Mouse (Mus musculus) forebrain, embryonic 14.5 days (tissue): ENCODE measurements around the gene Chil5. TPM values are rescaled to one million over a fixed set of nuclear protein-coding genes. Genes with fewer than 3 reads are reported as not detected.
A peak's percentile ranks its signal among the peaks of the same experiment; 100 is the strongest.
"Not testable (repeated sequence)": the region's sequence is repeated elsewhere in the genome, so short reads cannot be mapped to it uniquely, and the experiment has no call there.

Experiments used
- ATAC-seq: fragments of 200-750 bp; cut with Nextera tagmentation; 2 replicates; pipeline ENCODE4 v1.8.0; 2017; ENCODE audit warnings: mild to moderate bottlenecking, moderate library complexity
- DNase-seq: peaks from one replicate; pipeline ENCODE4 v3.0.0-alpha.2; 2015; ENCODE audit warnings: low spot score
- H3K27ac ChIP-seq: fragments of 300-500 bp; sonication (generic); 2 replicates; pipeline ENCODE4 v1.5.1; 2014; ENCODE audit warnings: low read depth, mild to moderate bottlenecking, control low read depth, low read length, moderate library complexity
- H3K27me3 ChIP-seq: fragments of 300-500 bp; sonication (generic); replicated peaks from 2 replicates; pipeline ENCODE4 v1.6.1; 2014; ENCODE audit warnings: low read length, control low read depth, mixed read lengths; ENCODE audit not compliant: control insufficient read depth, insufficient read depth
- H3K36me3 ChIP-seq: fragments of 300-500 bp; sonication (generic); 2 replicates; pipeline ENCODE4 v1.6.1; 2014; ENCODE audit warnings: low read length, control low read depth; ENCODE audit not compliant: control insufficient read depth, insufficient read depth
- H3K4me1 ChIP-seq: fragments of 300-500 bp; sonication (generic); 2 replicates; pipeline ENCODE4 v1.6.1; 2014; ENCODE audit warnings: antibody characterized with exemption, low read length, control low read depth; ENCODE audit not compliant: control insufficient read depth, insufficient read depth
- H3K4me2 ChIP-seq: fragments of 300-500 bp; sonication (generic); 2 replicates; pipeline ENCODE4 v1.6.1; 2014; ENCODE audit warnings: mild to moderate bottlenecking, control low read depth, low read length
- H3K4me3 ChIP-seq: fragments of 300-500 bp; sonication (generic); 2 replicates; pipeline ENCODE4 v1.5.1; 2014; ENCODE audit warnings: low read depth, low read length, control low read depth
- H3K9ac ChIP-seq: fragments of 300-500 bp; sonication (generic); 2 replicates; pipeline ENCODE4 v1.6.1; 2014; ENCODE audit warnings: mild to moderate bottlenecking, low read length, control low read depth, moderate library complexity
- H3K9me3 ChIP-seq: fragments of 300-500 bp; sonication (generic); replicated peaks from 2 replicates; pipeline ENCODE4 v1.6.1; 2016; ENCODE audit warnings: low read length, control low read depth, mixed read lengths; ENCODE audit not compliant: control insufficient read depth
- WGBS: fragments of 180-500 bp; shearing (Covaris S2); extraction: QIAGEN DNeasy Blood & Tissue Kit; methylation state at CpG from one replicate; pipeline ENCODE4 v1.1.7; 2014; 5-methylcytosine and 5-hydroxymethylcytosine counted together
- polyA plus RNA-seq: library from polyadenylated mRNA; unstranded; fragments of >200 nt; fragmentation: Nextera tagmentation; extraction: Ambion mirVana; gene quantifications from 2 replicates; pipeline ENCODE4 v1.2.1, GENCODE M21; 2014

The Chil5 gene
- polyA plus RNA-seq, 1 experiment from 2014 or later: not detected

GRCm38 (mm10) chr3:106003360-106003759, 29.3 kb downstream of the Chil5 start:
- H3K9ac ChIP-seq, H3K36me3 ChIP-seq, H3K4me1 ChIP-seq, H3K9me3 ChIP-seq, ATAC-seq, DNase-seq, H3K27ac ChIP-seq, H3K4me3 ChIP-seq, H3K4me2 ChIP-seq, H3K27me3 ChIP-seq: not testable (repeated sequence)
- 78% methylated on average over 10 of the region's 10 CpGs for WGBS

- DNase-seq: peak; percentile 75
- H3K4me3 ChIP-seq: peak overlapping the region; percentile 20
- no peak overlapping the region for H3K27ac ChIP-seq
- H3K9ac ChIP-seq: peak overlapping the region; percentile 32; the same call in 1 of the 2 replicates
- peak overlapping the region; percentile 44 for H3K4me2 ChIP-seq
- ATAC-seq: peak; percentile 95
- H3K9me3 ChIP-seq: no peaks in the 10 kb centered on the region
- H3K27me3 ChIP-seq: no peaks in the 10 kb centered on the region
- H3K4me1 ChIP-seq: peaks cover 6% of the 10 kb centered on the region; the same call in 1 of the 2 replicates
- no peaks in the 10 kb centered on the region for H3K36me3 ChIP-seq
- 19% methylated on average over 17 of the region's 17 CpGs for WGBS
Measured at GRCm38 (mm10) chr3:106001416-106002370, 30.9 kb downstream of the Chil5 start.

GRCm38 (mm10) chr3:106000707-106001375, 31.8 kb downstream of the Chil5 start:
- H3K36me3 ChIP-seq: no peaks in the 10 kb centered on the region
- ATAC-seq (peak; percentile 46; the same call in 1 of the 2 replicates), DNase-seq (peak; percentile 1)
- no peaks in the 10 kb centered on the region for H3K9me3 ChIP-seq
- no peak overlapping the region for H3K27ac ChIP-seq
- H3K9ac ChIP-seq: peak overlapping the region; percentile 32; the same call in 1 of the 2 replicates
- no peaks in the 10 kb centered on the region for H3K27me3 ChIP-seq
- H3K4me3 ChIP-seq: peak overlapping the region; percentile 20
- WGBS: 14% methylated on average over 11 of the region's 11 CpGs
- peaks cover 6% of the 10 kb centered on the region; the same call in 1 of the 2 replicates for H3K4me1 ChIP-seq
- peak overlapping the region; percentile 44 for H3K4me2 ChIP-seq

- Histone ChIP-seq H3K27ac (no peak overlapping the region), H3K4me3 (no peak overlapping the region), H3K4me1 (no peaks in the 10 kb centered on the region), H3K36me3 (no peaks in the 10 kb centered on the region), H3K27me3 (no peaks in the 10 kb centered on the region), H3K4me2 (no peak overlapping the region), H3K9ac (no peak overlapping the region), H3K9me3 (no peaks in the 10 kb centered on the region)
- no peak for ATAC-seq
- 77% methylated on average over 2 of the region's 2 CpGs for WGBS
- DNase-seq: no peak
Measured at GRCm38 (mm10) chr3:105994730-105995129, 37.9 kb downstream of the Chil5 start.

- H3K36me3 ChIP-seq: no peaks in the 10 kb centered on the region
- no peak overlapping the region for H3K9ac ChIP-seq
- ATAC-seq: 0 out of 2 replicates have a peak, but pooled peaks have one; percentile 23
- H3K9me3 ChIP-seq: no peaks in the 10 kb centered on the region
- no peak overlapping the region for H3K4me2 ChIP-seq
- WGBS: 39% methylated on average over 4 of the region's 4 CpGs
- no peaks in the 10 kb centered on the region for H3K27me3 ChIP-seq
- no peak overlapping the region for H3K4me3 ChIP-seq
- DNase-seq: peak; percentile 76
- no peaks in the 10 kb centered on the region for H3K4me1 ChIP-seq
- H3K27ac ChIP-seq: no peak overlapping the region
Measured at GRCm38 (mm10) chr3:105991653-105992283, 40.8 kb downstream of the Chil5 start.

DNA sequence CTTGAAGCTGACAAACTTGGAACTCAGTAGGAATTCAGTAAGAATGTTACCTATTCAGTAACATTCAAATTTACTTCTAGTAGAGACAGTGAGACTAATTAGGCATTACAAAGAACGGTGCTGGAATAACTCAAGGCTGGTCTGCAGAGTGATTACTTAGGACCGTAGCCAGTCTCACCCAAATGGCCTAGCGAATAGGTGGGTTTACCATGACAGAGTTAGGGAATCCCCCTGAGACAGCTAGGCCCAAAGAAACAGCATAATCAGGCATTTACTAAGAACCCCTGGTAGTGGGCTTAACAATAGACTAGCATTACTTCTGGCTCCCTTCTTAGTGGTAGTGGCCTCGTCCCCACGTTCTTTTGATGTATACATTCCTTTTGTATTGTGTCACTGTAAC, 43.0 kb downstream of the Chil5 start:
- WGBS: 32% methylated on average over 5 of the region's 5 CpGs

DNA sequence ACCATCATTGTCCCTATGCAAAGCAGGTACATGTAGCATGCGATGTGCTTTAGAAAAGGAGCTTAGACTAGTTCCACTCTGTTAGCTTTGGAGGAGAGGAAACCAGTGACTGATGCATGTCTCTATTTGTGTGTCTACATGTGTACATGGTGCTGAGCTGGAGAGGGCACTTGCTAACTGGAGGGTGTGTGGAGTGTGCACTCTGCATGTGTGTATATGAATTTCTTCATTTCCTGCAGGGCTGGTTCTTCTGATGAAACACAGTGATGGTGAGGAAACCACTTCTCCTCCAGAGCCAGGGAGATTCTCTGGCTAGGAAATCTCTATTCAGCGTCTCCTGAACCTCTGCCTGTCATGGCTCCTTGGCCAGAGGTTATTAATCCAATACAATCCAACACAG, 58.4 kb downstream of the Chil5 start:
- no peaks in the 10 kb centered on the region for H3K4me1 ChIP-seq
- no peak for ATAC-seq
- H3K27ac ChIP-seq: no peak overlapping the region
- H3K36me3 ChIP-seq: peaks cover 11% of the 10 kb centered on the region
- H3K27me3 ChIP-seq: no peaks in the 10 kb centered on the region
- 90% methylated on average over 2 of the region's 2 CpGs for WGBS
- no peak for DNase-seq
- no peak overlapping the region for H3K4me2 ChIP-seq
- no peak overlapping the region for H3K4me3 ChIP-seq
- no peak overlapping the region for H3K9ac ChIP-seq
- no peaks in the 10 kb centered on the region for H3K9me3 ChIP-seq

More for the DNA sequence above, 43.0 kb downstream of the Chil5 start:
- not testable (repeated sequence) for H3K9me3 ChIP-seq, DNase-seq, H3K4me3 ChIP-seq, H3K4me2 ChIP-seq, H3K27ac ChIP-seq, H3K9ac ChIP-seq, ATAC-seq, H3K27me3 ChIP-seq, H3K4me1 ChIP-seq, H3K36me3 ChIP-seq

- no peak for ATAC-seq
Measured at GRCm38 (mm10) chr3:105973411-105973810, 59.2 kb downstream of the Chil5 start, which contains the start of gene Ovgp1. Ovgp1 (plus strand) TSS chr3:105973711.

More at GRCm38 (mm10) chr3:105973411-105973810, 59.2 kb downstream of the Chil5 start, which contains the start of gene Ovgp1:
- WGBS: 85% methylated on average over 3 of the region's 3 CpGs
- H3K4me3 ChIP-seq: no peak within 1 kb of the TSS
- no peak within 1 kb of the TSS for H3K27ac ChIP-seq
- H3K9ac ChIP-seq: no peak within 1 kb of the TSS
- DNase-seq: no peak
- H3K4me2 ChIP-seq: no peak within 1 kb of the TSS
- peaks cover 18% of the 10 kb centered on the region for H3K36me3 ChIP-seq
- no peaks in the 10 kb centered on the region for H3K9me3 ChIP-seq
- no peaks in the 10 kb centered on the region for H3K4me1 ChIP-seq
- no peaks in the 10 kb centered on the region for H3K27me3 ChIP-seq
